Comparison of ENCODE assay signal across 8 mouse cellular contexts in the genomic region with DNA sequence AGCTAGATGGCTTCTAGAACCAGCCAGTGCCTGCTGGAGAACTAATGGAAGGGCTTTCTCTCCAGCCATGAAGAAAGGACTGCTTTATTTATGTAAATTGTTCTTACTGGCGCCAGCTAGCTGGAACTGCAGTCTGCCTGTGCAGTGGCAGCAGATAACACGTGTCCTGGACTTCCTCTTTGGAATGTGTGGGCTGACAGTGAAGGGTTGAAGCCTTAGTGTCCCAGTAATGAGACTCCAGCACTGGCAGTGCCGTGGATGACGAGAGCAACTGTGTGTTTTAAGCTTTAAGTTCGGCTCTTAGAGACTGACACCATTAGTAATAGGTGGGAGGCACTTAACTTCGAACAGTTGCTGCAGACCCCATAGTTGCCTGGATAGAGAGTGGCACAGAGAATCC. TPM values are rescaled to one million over a fixed set of nuclear protein-coding genes. Genes with fewer than 3 reads are reported as not detected.
DNase-seq lines count a peak whose midpoint lies in the region; ATAC-seq and TF ChIP-seq lines count a peak whose summit lies in the region.

No protein-coding gene starts in this region.

- H3K4me1 ChIP-seq in embryonic facial prominence, embryonic 11.5 days (ENCODE audit: control insufficient read depth, insufficient read depth, low read length), result no peaks in the 10 kb centered on the region
- H3K4me1 ChIP-seq in heart, embryonic 10.5 days, result peaks cover 36% of the 10 kb centered on the region
- peaks cover 5% of the 10 kb centered on the region; the same call in 1 of the 2 replicates for H3K4me1 ChIP-seq in liver, postnatal 0 days (ENCODE audit: insufficient read depth)
- H3K4me1 ChIP-seq in neural tube, embryonic 12.5 days, result peaks cover 23% of the 10 kb centered on the region

- H3K27ac ChIP-seq in embryonic facial prominence, embryonic 11.5 days (replicated peaks; ENCODE audit: low read depth, low read length), result peak overlapping the region; percentile 11
- peak overlapping the region; percentile 85 for H3K27ac ChIP-seq in heart, embryonic 10.5 days
- 0 out of 2 replicates have a peak overlapping the region, but pooled peaks have one; percentile 17 for H3K27ac ChIP-seq in liver, postnatal 0 days (ENCODE audit: low read depth)
- H3K27ac ChIP-seq in neural tube, embryonic 12.5 days, result peak overlapping the region; percentile 47

- no peak for TF ChIP-seq EP300 in liver, postnatal 0 days (IDR thresholded peaks at IDR 0.05; ENCODE audit: low read depth)

- H3K9ac ChIP-seq in embryonic facial prominence, embryonic 11.5 days (replicated peaks; ENCODE audit: low read length), result no peak overlapping the region
- H3K9ac ChIP-seq in liver, postnatal 0 days (replicated peaks), result 0 out of 2 replicates have a peak overlapping the region, but pooled peaks have one; percentile 45
- H3K9ac ChIP-seq in neural tube, embryonic 12.5 days, result no peak overlapping the region

- H3K9me3 ChIP-seq in embryonic facial prominence, embryonic 11.5 days (replicated peaks; ENCODE audit: control insufficient read depth, low read length), result no peaks in the 10 kb centered on the region
- no peaks in the 10 kb centered on the region for H3K9me3 ChIP-seq in heart, embryonic 10.5 days
- no peaks in the 10 kb centered on the region for H3K9me3 ChIP-seq in liver, postnatal 0 days (ENCODE audit: low read length)
- no peaks in the 10 kb centered on the region for H3K9me3 ChIP-seq in neural tube, embryonic 12.5 days

- no peaks in the 10 kb centered on the region for H3K36me3 ChIP-seq in embryonic facial prominence, embryonic 11.5 days (replicated peaks; ENCODE audit: control insufficient read depth, insufficient read depth, low read depth, low read length)
- H3K36me3 ChIP-seq in heart, embryonic 10.5 days, result peaks cover 18% of the 10 kb centered on the region
- H3K36me3 ChIP-seq in liver, postnatal 0 days (replicated peaks; ENCODE audit: insufficient read depth, low read length), result peaks cover 12% of the 10 kb centered on the region
- 0 out of 2 replicates have a peak, but pooled peaks cover 2% of the 10 kb centered on the region for H3K36me3 ChIP-seq in neural tube, embryonic 12.5 days

- peak; percentile 86 for ATAC-seq in embryonic facial prominence, embryonic 11.5 days (replicated peaks; ENCODE audit: insufficient number of reproducible peaks, low FRiP score, low TSS enrichment, low read depth)
- ATAC-seq in liver, postnatal 0 days, result peak; percentile 85
- peak; percentile 76 for ATAC-seq in neural tube, embryonic 12.5 days (ENCODE audit: low FRiP score, low read depth)

- no peak overlapping the region for H3K4me3 ChIP-seq in embryonic facial prominence, embryonic 11.5 days (ENCODE audit: low read depth, low read length)
- H3K4me3 ChIP-seq in heart, embryonic 10.5 days, result peak overlapping the region; percentile 45
- no peak overlapping the region for H3K4me3 ChIP-seq in liver, postnatal 0 days (ENCODE audit: low read depth, low read length)
- no peak overlapping the region for H3K4me3 ChIP-seq in neural tube, embryonic 12.5 days

- TF ChIP-seq CTCF in liver, postnatal 0 days (IDR thresholded peaks at IDR 0.05; ENCODE audit: low read depth), result no peak

- peak; percentile 66 for DNase-seq in A20 (ENCODE audit: low read depth, low spot score)
- peak; percentile 86 for DNase-seq in ZHBTc4 (ENCODE audit: low read depth, low spot score)
- peak; percentile 76 for DNase-seq in embryonic facial prominence, embryonic 11.5 days (ENCODE audit: low spot score)
- peak; percentile 90 for DNase-seq in heart, embryonic 10.5 days (ENCODE audit: low spot score)
- peak; percentile 47 to 71 for DNase-seq in kidney, adult 8-10 months
- DNase-seq in liver, postnatal 0 days, result peak; percentile 44
- no peak for DNase-seq in spleen, adult 12 weeks (ENCODE audit: low spot score)

- H3K27me3 ChIP-seq in embryonic facial prominence, embryonic 11.5 days (ENCODE audit: control insufficient read depth, insufficient read depth, low read length), result no peaks in the 10 kb centered on the region
- no peaks in the 10 kb centered on the region for H3K27me3 ChIP-seq in heart, embryonic 10.5 days (ENCODE audit: insufficient read depth, poor library complexity, severe bottlenecking)
- H3K27me3 ChIP-seq in liver, postnatal 0 days (ENCODE audit: insufficient read depth, low read length), result no peaks in the 10 kb centered on the region
- H3K27me3 ChIP-seq in neural tube, embryonic 12.5 days (replicated peaks), result no peaks in the 10 kb centered on the region

- 13% methylated on average over 6 of the region's 6 CpGs for WGBS in embryonic facial prominence, embryonic 11.5 days
- 6% methylated on average over 6 of the region's 6 CpGs for WGBS in heart, embryonic 10.5 days
- 8% methylated on average over 6 of the region's 6 CpGs for WGBS in liver, postnatal 0 days (ENCODE audit: insufficient replicate concordance)
- 13% methylated on average over 6 of the region's 6 CpGs for WGBS in neural tube, embryonic 12.5 days

- H3K4me2 ChIP-seq in embryonic facial prominence, embryonic 11.5 days (ENCODE audit: low read depth, low read length), result no peak overlapping the region
- H3K4me2 ChIP-seq in liver, postnatal 0 days (ENCODE audit: low read depth, low read length), result peak overlapping the region; percentile 44
- peak overlapping the region; percentile 40 for H3K4me2 ChIP-seq in neural tube, embryonic 12.5 days (replicated peaks)

RNA-seq across cellular contexts. Expression of a gene that starts 37.2 kb away (rescaled TPM):
- 41.1 and 43.5 TPM in 2 replicates for polyA plus RNA-seq in embryonic facial prominence, embryonic 11.5 days (2014; fragmentation: Nextera tagmentation; extraction: Ambion mirVana)
- 37.7 and 42.4 TPM in 2 replicates for polyA plus RNA-seq in heart, embryonic 10.5 days (2016; fragmentation: Nextera tagmentation; extraction: Ambion mirVana)
- 5.6 and 6.6 TPM in 2 replicates for polyA plus RNA-seq in liver, postnatal 0 days (2015; fragmentation: Nextera tagmentation; extraction: Ambion mirVana)
- polyA plus RNA-seq in neural tube, embryonic 12.5 days (2016; fragmentation: Nextera tagmentation; extraction: Ambion mirVana), result 49.2 and 56.4 TPM in 2 replicates

Comparison
In these comparisons a context has a peak if more than half of its experiments do, and no peak if none do; other contexts are left out.
1. H3K27ac ChIP-seq: peak in every context shown above with its lines; median percentile 85 in heart, embryonic 10.5 days; 47 in neural tube, embryonic 12.5 days; 17 in liver, postnatal 0 days; 11 in embryonic facial prominence, embryonic 11.5 days.